Mouse (Mus musculus) neutrophil, adult 59 days (primary cell): Measurements from ENCODE around the gene Hist1h3e. TPM values are rescaled to one million over a fixed set of nuclear protein-coding genes. Genes with fewer than 3 reads are reported as not detected.

ENCODE experiments used
- total RNA-seq, 2 experiments: library from RNA; stranded (reverse); gene quantifications; 1 replicate in 1 of 2; 2 replicates in 1 of 2; pipeline ENCODE4 v1.2.4; 2023

The Hist1h3e gene
- total RNA-seq, result 100 to 1,000 TPM; 839 to 947 TPM

GRCm38 (mm10) chr13:23561883-23562659, at the start of gene Hist1h3e:
TSS of gene Hist1h3e (minus strand) at chr13:23562369.

DNA sequence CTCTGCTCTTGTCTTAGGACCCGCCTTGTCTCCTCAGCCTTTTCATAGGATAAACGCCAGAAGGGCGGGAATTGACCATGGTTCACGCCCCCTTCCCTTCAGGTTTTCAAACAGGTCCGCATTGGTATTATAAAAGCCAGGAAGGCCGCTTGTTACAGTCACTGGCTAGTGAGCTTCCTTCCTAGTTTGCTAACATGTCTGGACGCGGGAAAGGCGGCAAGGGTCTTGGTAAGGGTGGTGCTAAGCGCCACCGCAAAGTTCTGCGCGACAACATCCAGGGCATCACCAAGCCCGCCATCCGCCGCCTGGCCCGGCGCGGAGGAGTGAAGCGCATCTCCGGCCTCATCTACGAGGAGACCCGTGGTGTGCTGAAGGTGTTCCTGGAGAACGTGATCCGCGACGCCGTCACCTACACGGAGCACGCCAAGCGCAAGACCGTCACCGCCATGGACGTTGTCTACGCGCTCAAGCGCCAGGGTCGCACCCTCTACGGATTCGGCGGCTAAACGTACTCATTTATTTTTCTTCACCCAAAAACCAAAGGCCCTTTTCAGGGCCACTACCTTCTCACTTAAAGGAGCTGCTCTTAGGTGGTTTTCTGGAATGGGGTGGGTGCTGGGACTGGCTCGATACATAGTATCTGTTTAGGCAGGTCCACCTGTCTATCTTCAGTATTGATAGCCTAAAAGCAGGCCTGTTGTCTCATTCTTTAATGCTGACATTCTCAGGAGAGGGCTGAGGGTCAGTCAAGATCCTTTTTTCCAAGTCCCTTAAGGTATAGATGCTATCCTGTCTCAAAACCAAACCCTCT, 19.4 kb upstream of the Hist1h3e start, which contains the start of gene Hist1h4d:
Gene Hist1h4d, plus strand, starts transcription at position 191 of the 811 bp plus-strand sequence.

DNA sequence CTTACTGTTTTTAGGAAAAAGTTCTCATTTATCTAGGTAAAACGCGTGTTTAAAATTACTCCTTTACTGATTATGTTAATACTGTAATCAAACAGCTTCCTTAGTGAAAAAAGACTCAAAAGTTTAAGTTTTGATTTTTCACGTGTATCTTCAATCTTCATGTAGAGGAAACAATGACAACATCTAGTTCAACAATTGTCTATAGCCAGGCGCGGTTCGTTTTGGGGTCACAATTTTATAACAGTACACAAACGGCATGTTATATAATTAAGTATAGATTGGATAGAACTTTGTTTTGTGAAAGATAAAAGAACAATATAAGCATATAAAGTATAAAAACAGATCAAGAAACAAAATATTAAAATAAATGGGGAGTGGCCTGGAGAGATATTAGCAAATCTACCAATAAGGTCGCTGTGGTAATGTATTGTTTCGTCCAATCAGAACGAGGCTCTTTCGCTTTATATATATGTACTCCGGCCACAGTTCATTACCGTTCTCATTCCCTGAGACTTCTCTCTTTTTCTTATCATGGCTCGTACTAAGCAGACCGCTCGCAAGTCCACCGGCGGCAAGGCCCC, 13.2 kb upstream of the Hist1h3e start, which contains the start of gene Hist1h3d:
Gene Hist1h3d, plus strand, starts transcription at position 493 of the 581 bp plus-strand sequence.

GRCm38 (mm10) chr13:23573898-23574524, 11.8 kb upstream of the Hist1h3e start, which contains the start of the genes Hist1h2bf and Hist1h2ad:
TSS of gene Hist1h2bf (minus strand) at chr13:23574196.
TSS of gene Hist1h2ad (plus strand) at chr13:23574381.

GRCm38 (mm10) chr13:23571022-23571503, 8.9 kb upstream of the Hist1h3e start, which contains the start of the genes Hist1h2ae and Hist1h2bg:
TSS of gene Hist1h2ae (minus strand) at chr13:23571220.
TSS of gene Hist1h2bg (plus strand) at chr13:23571396.

DNA sequence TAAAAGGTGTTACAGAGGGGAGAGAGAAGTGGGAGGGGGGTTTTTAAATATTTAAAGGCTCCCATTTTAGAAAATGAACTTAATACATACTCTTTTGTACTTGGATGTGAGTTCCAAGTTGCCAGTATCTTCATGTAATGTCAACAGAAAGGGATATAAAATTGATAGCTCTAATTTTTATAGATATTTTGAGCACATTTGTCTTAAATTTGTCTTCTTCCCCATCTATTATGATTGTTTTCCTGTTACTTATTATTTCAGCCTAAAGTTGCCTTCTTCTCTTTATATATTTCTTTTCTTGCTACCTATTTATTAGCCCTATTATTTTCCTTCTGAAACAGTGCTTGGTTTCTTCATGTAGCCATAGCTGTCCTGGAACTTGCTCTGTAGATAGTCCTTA, 9.2 kb downstream of the Hist1h3e start, which contains the start of gene Hist1h1d:
Gene Hist1h1d, plus strand, starts transcription at position 301 of the 400 bp plus-strand sequence.

DNA sequence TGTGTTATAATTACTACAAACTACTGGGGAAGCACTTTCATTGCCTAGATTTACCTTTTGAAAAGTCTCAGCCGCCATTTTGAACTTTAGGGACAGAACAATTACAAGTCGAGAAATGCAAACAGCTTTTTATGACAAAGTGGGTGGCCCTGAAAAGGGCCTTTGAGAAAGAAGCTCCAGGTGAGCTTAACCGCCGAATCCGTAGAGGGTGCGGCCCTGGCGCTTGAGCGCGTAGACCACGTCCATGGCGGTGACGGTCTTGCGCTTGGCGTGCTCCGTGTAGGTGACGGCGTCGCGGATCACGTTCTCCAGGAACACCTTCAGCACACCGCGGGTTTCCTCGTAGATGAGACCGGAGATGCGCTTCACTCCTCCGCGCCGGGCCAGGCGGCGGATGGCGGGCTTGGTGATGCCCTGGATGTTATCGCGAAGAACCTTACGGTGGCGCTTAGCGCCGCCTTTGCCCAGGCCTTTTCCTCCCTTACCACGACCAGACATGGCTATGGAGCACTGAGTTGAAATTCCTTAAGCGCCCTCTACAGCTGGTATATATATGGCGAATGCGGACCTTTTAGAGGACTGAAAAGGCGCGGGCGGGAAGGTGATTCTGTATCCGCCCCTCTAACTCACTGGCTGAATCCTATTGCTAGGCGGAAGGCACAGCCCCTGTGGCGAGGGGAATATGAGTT, 10.9 kb downstream of the Hist1h3e start, which contains the start of gene Hist1h4f:
Gene Hist1h4f, minus strand, starts transcription at position 503 of the 689 bp plus-strand sequence.

GRCm38 (mm10) chr13:23543965-23544786, 18.0 kb downstream of the Hist1h3e start, which contains the start of gene Hist1h3f:
TSS of gene Hist1h3f (plus strand) at chr13:23544052.

DNA sequence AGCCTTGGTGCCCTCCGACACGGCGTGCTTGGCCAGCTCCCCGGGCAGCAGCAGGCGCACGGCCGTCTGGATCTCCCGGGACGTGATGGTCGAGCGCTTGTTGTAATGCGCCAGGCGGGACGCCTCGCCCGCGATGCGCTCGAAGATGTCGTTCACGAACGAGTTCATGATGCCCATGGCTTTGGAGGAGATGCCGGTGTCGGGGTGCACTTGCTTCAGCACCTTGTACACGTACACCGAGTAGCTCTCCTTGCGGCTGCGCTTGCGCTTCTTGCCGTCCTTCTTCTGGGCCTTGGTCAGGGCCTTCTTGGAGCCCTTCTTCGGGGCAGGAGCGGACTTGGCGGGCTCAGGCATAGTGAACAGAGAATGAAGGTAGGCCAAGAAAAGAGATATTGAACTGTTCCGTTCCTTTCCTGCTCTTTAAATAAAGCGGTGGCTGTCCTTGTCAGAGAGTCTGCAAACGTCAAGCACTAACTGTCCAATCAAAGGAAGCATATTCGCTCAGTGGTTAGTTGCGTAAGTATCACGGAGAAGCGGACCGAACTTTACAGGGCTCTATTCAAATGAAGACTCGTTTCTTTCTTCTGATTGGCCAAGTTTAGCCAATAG, 19.1 kb downstream of the Hist1h3e start, which contains the start of gene Hist1h2bh:
Gene Hist1h2bh, minus strand, starts transcription at position 394 of the 609 bp plus-strand sequence.

GRCm38 (mm10) chr13:23535137-23536075, 26.8 kb downstream of the Hist1h3e start, which contains the start of gene Hist1h3g:
TSS of gene Hist1h3g (plus strand) at chr13:23535422.

GRCm38 (mm10) chr13:23533560-23534367, 28.4 kb downstream of the Hist1h3e start, which contains the start of gene Hist1h2af:
TSS of gene Hist1h2af (plus strand) at chr13:23533906.

DNA sequence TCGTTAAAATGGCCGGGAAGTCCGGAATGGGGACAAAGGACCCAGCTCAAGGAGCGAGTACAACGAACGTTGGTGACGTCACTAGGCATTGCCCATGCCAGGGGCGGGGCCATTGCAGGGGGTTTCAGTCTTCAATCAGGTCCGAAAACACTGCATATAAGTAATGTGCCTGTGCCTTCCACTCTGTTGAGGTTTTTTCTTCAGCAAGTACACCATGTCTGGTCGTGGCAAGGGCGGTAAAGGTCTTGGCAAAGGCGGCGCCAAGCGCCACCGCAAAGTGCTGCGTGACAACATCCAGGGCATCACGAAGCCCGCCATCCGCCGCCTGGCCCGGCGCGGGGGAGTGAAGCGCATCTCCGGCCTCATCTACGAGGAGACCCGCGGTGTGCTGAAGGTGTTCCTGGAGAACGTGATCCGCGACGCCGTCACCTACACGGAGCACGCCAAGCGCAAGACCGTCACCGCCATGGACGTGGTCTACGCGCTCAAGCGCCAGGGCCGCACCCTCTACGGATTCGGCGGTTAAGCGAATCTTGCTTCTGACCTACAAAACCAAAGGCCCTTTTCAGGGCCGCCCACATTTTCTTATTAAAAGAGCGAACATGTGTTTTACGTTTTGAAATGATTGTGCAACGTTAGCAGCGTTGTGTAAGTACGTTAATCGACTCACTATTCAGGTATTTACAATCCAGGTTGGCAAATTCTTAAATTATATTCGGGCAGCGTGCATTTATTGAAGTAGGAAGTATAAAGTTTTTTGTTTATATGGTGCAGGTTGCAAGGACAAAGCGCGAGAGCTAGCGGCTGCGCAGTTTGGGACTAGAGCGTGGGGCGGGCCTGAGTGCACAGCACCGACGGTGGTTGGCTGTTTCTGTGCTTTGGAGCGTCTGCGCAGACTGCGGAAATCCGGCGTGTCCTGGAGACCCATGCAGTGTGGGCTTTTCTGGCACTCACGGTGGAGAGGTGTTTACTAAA, 31.0 kb downstream of the Hist1h3e start, which contains the start of gene Hist1h4h:
Gene Hist1h4h, plus strand, starts transcription at position 150 of the 975 bp plus-strand sequence.

